Mouse (Mus musculus): ENCODE results near the gene Cmas.

- TF ChIP-seq CTCF (IDR thresholded peaks at IDR 0.05; ENCODE audit: low read depth, low read length) (no peak), GATA2 (IDR thresholded peaks at IDR 0.05; ENCODE audit: borderline replicate concordance, low read depth, low read length) (no peak), TAL1 (conservative IDR thresholded peaks at IDR 0.05; ENCODE audit: low read depth, low read length) (no peak), GATA1 (IDR thresholded peaks at IDR 0.05; ENCODE audit: borderline replicate concordance, low read length) (no peak), POLR2AphosphoS5 (IDR thresholded peaks at IDR 0.05; ENCODE audit: insufficient replicate concordance, low read depth, low read length) (no peak)
These were observed 46.4 kb downstream of the Cmas start for GRCm38 (mm10) chr6:142802617-142803525.

Measured in G1E (cell line).